Comparison of ENCODE assay signal across 15 mouse cellular contexts in genomic region chr11:85799856-85800255, GRCm38 (mm10). TPM values are rescaled to one million over a fixed set of nuclear protein-coding genes. Genes with fewer than 3 reads are reported as not detected.
DNase-seq lines count a peak whose midpoint lies in the region; ATAC-seq and TF ChIP-seq lines count a peak whose summit lies in the region.
"Had no signal": no experiment of that assay in that cellular context is flagged by ENCODE, and none has a peak within 500 bp of the region (broad histone marks: within the 10 kb centered on the region; RNA-seq: fewer than 3 reads in every experiment).

No protein-coding gene starts in this region.

- 0 out of 2 replicates have a peak overlapping the region, but pooled peaks have one; percentile 20 for H3K27ac ChIP-seq in lung, embryonic 15.5 days
- H3K27ac ChIP-seq in intestine, embryonic 14.5 days (ENCODE audit: low read depth): no peak overlapping the region
- peak overlapping the region; percentile 98 for H3K27ac ChIP-seq in liver, embryonic 15.5 days (replicated peaks)

- WGBS in lung, embryonic 15.5 days: 13% methylated on average over 19 of the region's 19 CpGs
- WGBS in lung, adult 2 months: 38% methylated on average over 19 of the region's 19 CpGs
- WGBS in intestine, embryonic 14.5 days: 14% methylated on average over 19 of the region's 19 CpGs
- 10% methylated on average over 19 of the region's 19 CpGs for WGBS in liver, embryonic 15.5 days (ENCODE audit: insufficient replicate concordance)

- no peaks in the 10 kb centered on the region for H3K9me3 ChIP-seq in lung, embryonic 15.5 days
- no peaks in the 10 kb centered on the region for H3K9me3 ChIP-seq in intestine, embryonic 14.5 days (ENCODE audit: control insufficient read depth, low read length)
- no peaks in the 10 kb centered on the region for H3K9me3 ChIP-seq in liver, embryonic 15.5 days (replicated peaks)

- TF ChIP-seq POLR2A in lung, adult 2 months (IDR thresholded peaks at IDR 0.05; ENCODE audit: borderline replicate concordance, extremely low read depth, low read depth, low read length): no peak

- H3K4me2 ChIP-seq in lung, embryonic 15.5 days: no peak overlapping the region
- H3K4me2 ChIP-seq in intestine, embryonic 14.5 days (ENCODE audit: low read length): no peak overlapping the region
- H3K4me2 ChIP-seq in liver, embryonic 15.5 days: peak overlapping the region; percentile 69

- no peak overlapping the region for H3K9ac ChIP-seq in lung, embryonic 15.5 days
- H3K9ac ChIP-seq in intestine, embryonic 14.5 days (ENCODE audit: low read length): no peak overlapping the region
- H3K9ac ChIP-seq in liver, embryonic 15.5 days: peak overlapping the region; percentile 34

- H3K27me3 ChIP-seq in lung, embryonic 15.5 days: no peaks in the 10 kb centered on the region
- 0 out of 2 replicates have a peak, but pooled peaks cover 7% of the 10 kb centered on the region for H3K27me3 ChIP-seq in intestine, embryonic 14.5 days (replicated peaks; ENCODE audit: control insufficient read depth, insufficient read depth, low read length)
- H3K27me3 ChIP-seq in liver, embryonic 15.5 days: peaks cover 54% of the 10 kb centered on the region
- H3K27me3 ChIP-seq: Patski had no signal

- no peak overlapping the region for H3K4me3 ChIP-seq in lung, embryonic 15.5 days
- no peak overlapping the region for H3K4me3 ChIP-seq in lung, adult 2 months (replicated peaks; ENCODE audit: extremely low read depth, low read depth, low read length)
- no peak overlapping the region for H3K4me3 ChIP-seq in intestine, embryonic 14.5 days (ENCODE audit: low read depth, low read length)
- peak overlapping the region; percentile 39 for H3K4me3 ChIP-seq in liver, embryonic 15.5 days (replicated peaks)

- no peaks in the 10 kb centered on the region for H3K36me3 ChIP-seq in lung, embryonic 15.5 days
- H3K36me3 ChIP-seq in intestine, embryonic 14.5 days (ENCODE audit: control insufficient read depth, insufficient read depth, low read length): no peaks in the 10 kb centered on the region
- peaks cover 13% of the 10 kb centered on the region; the same call in 1 of the 2 replicates for H3K36me3 ChIP-seq in liver, embryonic 15.5 days (replicated peaks)

- H3K4me1 ChIP-seq in lung, embryonic 15.5 days: peaks cover 25% of the 10 kb centered on the region
- no peaks in the 10 kb centered on the region; the same call in 1 of the 2 replicates for H3K4me1 ChIP-seq in lung, adult 2 months (ENCODE audit: control insufficient read depth, insufficient read depth, low read length)
- peaks cover 8% of the 10 kb centered on the region; the same call in 1 of the 2 replicates for H3K4me1 ChIP-seq in intestine, embryonic 14.5 days (replicated peaks; ENCODE audit: control insufficient read depth, insufficient read depth, low read length)
- H3K4me1 ChIP-seq in liver, embryonic 15.5 days (replicated peaks): peaks cover 72% of the 10 kb centered on the region

- DNase-seq in lung, adult 2 months: no peak
- DNase-seq in heart, adult 9 months (ENCODE audit: low spot score in 2 of 2): peak; percentile 34 to 56
- no peak for DNase-seq in intestine, embryonic 14.5 days (ENCODE audit: low spot score)
- no peak for DNase-seq in adrenal gland, postnatal 14 days
- DNase-seq in cerebellum, postnatal 36 days: no peak
- DNase-seq in thymus, postnatal 36 days: no peak
- DNase-seq: adrenal gland, postnatal 10 days; cerebellum, adult 18-20 months; layer of hippocampus, postnatal 36 days had no signal

- ATAC-seq in lung, embryonic 15.5 days (ENCODE audit: borderline replicate concordance, extremely low read depth, low FRiP score, low TSS enrichment): no peak; the same call in 1 of the 2 replicates
- peak; percentile 30; the same call in 1 of the 2 replicates for ATAC-seq in intestine, embryonic 14.5 days (replicated peaks; ENCODE audit: low FRiP score, low TSS enrichment, low read depth)
- ATAC-seq in liver, embryonic 15.5 days (ENCODE audit: insufficient read depth): peak; percentile 73
- ATAC-seq: Patski had no signal

- no peak for TF ChIP-seq CTCF in lung, adult 2 months (IDR thresholded peaks at IDR 0.05; ENCODE audit: insufficient read depth, low read length)

RNA-seq across cellular contexts. Expression of gene Tbx2, which starts 32.5 kb away (rescaled TPM):
- polyA plus RNA-seq in lung, embryonic 15.5 days (2015; fragmentation: Nextera tagmentation; extraction: Ambion mirVana): 40.9 and 44.9 TPM in 2 replicates
- polyA plus RNA-seq in lung, adult 2 months (2012; rRNA removed): 257 and 302 TPM in 2 replicates
- 7.2 and 7.7 TPM in 2 replicates for polyA plus RNA-seq in intestine, embryonic 14.5 days (2014; fragmentation: Nextera tagmentation; extraction: Ambion mirVana)
- 0.45 and 0.56 TPM in 2 replicates for polyA plus RNA-seq in liver, embryonic 15.5 days (2015; fragmentation: Nextera tagmentation; extraction: Ambion mirVana)
- 26.3 and 28.3 TPM in 2 replicates for total RNA-seq in adrenal gland, postnatal 14 days (2021)

RNA-seq across cellular contexts. Expression of gene Gm11444, which starts 50.3 kb away (rescaled TPM):
- 0.62 TPM in 1 of 2 replicates, not detected in the other for polyA plus RNA-seq in lung, embryonic 15.5 days (2015; fragmentation: Nextera tagmentation; extraction: Ambion mirVana)
- polyA plus RNA-seq in lung, adult 2 months (2012; rRNA removed): not detected in 2 replicates
- polyA plus RNA-seq in intestine, embryonic 14.5 days (2014; fragmentation: Nextera tagmentation; extraction: Ambion mirVana): not detected in 2 replicates
- not detected in 2 replicates for polyA plus RNA-seq in liver, embryonic 15.5 days (2015; fragmentation: Nextera tagmentation; extraction: Ambion mirVana)
- not detected in 2 replicates for total RNA-seq in adrenal gland, postnatal 14 days (2021)
- total RNA-seq: adrenal gland, postnatal 10 days; layer of hippocampus, postnatal 36 days; neutrophil, adult 5-6 weeks had no signal
- polyA plus RNA-seq: hindbrain, embryonic 11.5 days; kidney, embryonic 16.5 days; Patski had no signal

Comparison
In these comparisons a context has a peak if more than half of its experiments do, and no peak if none do; other contexts are left out.
1. DNase-seq: peak in heart, adult 9 months (2 of 2); none in lung, adult 2 months (single experiment), intestine, embryonic 14.5 days (single experiment), adrenal gland, postnatal 14 days (single experiment), cerebellum, postnatal 36 days (0 of 2) and thymus, postnatal 36 days (0 of 2).